Mouse (Mus musculus): Measurements from ENCODE around the gene Mrpl33.

- TF ChIP-seq POLR2A (IDR thresholded peaks at IDR 0.05; ENCODE audit: extremely low read depth, insufficient read depth, low read length) = no peak
- TF ChIP-seq CTCF (IDR thresholded peaks at IDR 0.05; ENCODE audit: extremely low read depth, insufficient read depth, low read length) = no peak
Measured at GRCm38 (mm10) chr5:31655688-31656190, 59.0 kb downstream of the Mrpl33 start.

All from cortical plate, adult 2 months (tissue).